Mouse (Mus musculus) forebrain, embryonic 12.5 days (tissue): ENCODE measurements around the gene Vapb. TPM values are rescaled to one million over a fixed set of nuclear protein-coding genes. Genes with fewer than 3 reads are reported as not detected.
"Not testable (repeated sequence)": the region's sequence is repeated elsewhere in the genome, so short reads cannot be mapped to it uniquely, and the experiment has no call there.

Experiments
- ATAC-seq: fragments of 200-750 bp; cut with Nextera tagmentation; 2 replicates; pipeline ENCODE4 v1.8.0; 2017; ENCODE audit warnings: moderate TSS enrichment; ENCODE audit not compliant: low FRiP score
- H3K27ac ChIP-seq: fragments of 300-500 bp; sonication (generic); 2 replicates; pipeline ENCODE4 v1.5.1; 2016; ENCODE audit warnings: mild to moderate bottlenecking
- H3K27me3 ChIP-seq: fragments of 300-500 bp; sonication (generic); 2 replicates; pipeline ENCODE4 v1.6.1; 2016; ENCODE audit warnings: mild to moderate bottlenecking
- H3K36me3 ChIP-seq: fragments of 300-500 bp; sonication (generic); replicated peaks from 2 replicates; pipeline ENCODE4 v1.6.1; 2016; ENCODE audit warnings: mild to moderate bottlenecking
- H3K4me1 ChIP-seq: fragments of 300-500 bp; sonication (generic); 2 replicates; pipeline ENCODE4 v1.6.1; 2016
- H3K4me2 ChIP-seq: fragments of 300-500 bp; sonication (generic); 2 replicates; pipeline ENCODE4 v1.6.1; 2016; ENCODE audit warnings: mild to moderate bottlenecking, moderate library complexity
- H3K4me3 ChIP-seq: fragments of 300-500 bp; sonication (generic); replicated peaks from 2 replicates; pipeline ENCODE4 v1.5.1; 2016; ENCODE audit warnings: mild to moderate bottlenecking
- H3K9ac ChIP-seq: fragments of 300-500 bp; sonication (generic); 2 replicates; pipeline ENCODE4 v1.6.1; 2016; ENCODE audit warnings: mild to moderate bottlenecking
- H3K9me3 ChIP-seq: fragments of 300-500 bp; sonication (generic); 2 replicates; pipeline ENCODE4 v1.6.1; 2016
- WGBS: fragments of 180-500 bp; shearing (Covaris S2); methylation state at CpG from one replicate; pipeline ENCODE4 v1.1.7; 2016; 5-methylcytosine and 5-hydroxymethylcytosine counted together
- polyA plus RNA-seq: library from polyadenylated mRNA; unstranded; fragments of >200 nt; fragmentation: Nextera tagmentation; extraction: Ambion mirVana; gene quantifications from 2 replicates; pipeline ENCODE4 v1.2.1, GENCODE M21; 2016

Gene Vapb
- polyA plus RNA-seq: 11.0 and 13.8 TPM in 2 replicates

DNA sequence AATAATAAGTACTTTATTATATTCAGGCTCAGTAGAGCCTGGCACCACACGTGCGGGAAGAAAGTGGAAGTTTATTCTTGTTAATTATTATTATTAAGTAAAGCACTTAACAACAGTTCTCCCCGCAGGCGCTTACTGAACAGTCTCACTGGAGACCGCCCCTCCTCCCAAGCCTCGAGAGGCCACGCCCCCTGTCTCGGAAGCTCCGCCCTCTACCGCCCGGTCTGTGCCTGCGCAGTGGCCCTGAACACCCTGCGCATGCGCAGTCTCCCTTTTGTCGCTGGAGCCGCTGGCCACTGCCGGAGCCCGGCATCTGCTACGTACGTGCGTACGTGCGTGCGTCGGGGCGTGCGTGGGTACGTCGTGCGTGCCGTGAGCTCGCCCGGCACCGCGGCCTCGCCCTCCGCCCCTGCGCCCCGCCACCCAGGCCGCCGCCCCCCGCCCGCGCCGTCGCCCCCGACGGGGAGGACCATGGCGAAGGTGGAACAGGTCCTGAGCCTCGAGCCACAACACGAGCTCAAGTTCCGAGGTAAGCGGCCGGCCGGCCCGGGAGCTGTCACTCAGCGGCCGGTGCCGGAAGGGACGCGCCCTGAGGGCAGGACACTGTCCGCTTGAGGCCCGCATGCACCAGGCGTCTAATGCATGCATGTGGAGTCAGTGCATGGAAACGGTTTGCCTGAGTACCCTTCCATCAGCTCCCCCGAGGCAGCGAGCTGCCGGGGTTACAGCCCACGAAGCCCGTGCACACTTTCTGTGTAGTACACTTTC lies at the start of gene Vapb:
Gene Vapb, plus strand, starts transcription at position 290 of the 768 bp plus-strand sequence.
- Histone ChIP-seq H3K4me2 (peak within 1 kb of the TSS; percentile 71), H3K27ac (peak within 1 kb of the TSS; percentile 61; the same call in 1 of the 2 replicates), H3K9me3 (no peaks in the 10 kb centered on the region), H3K4me1 (peaks cover 17% of the 10 kb centered on the region), H3K27me3 (no peaks in the 10 kb centered on the region), H3K36me3 (peaks cover 9% of the 10 kb centered on the region; the same call in 1 of the 2 replicates), H3K9ac (peak within 1 kb of the TSS; percentile 78), H3K4me3 (peak within 1 kb of the TSS; percentile 85)
- peak; percentile 99 for ATAC-seq
- WGBS: under 1% methylated on average over 70 of the region's 70 CpGs

DNA sequence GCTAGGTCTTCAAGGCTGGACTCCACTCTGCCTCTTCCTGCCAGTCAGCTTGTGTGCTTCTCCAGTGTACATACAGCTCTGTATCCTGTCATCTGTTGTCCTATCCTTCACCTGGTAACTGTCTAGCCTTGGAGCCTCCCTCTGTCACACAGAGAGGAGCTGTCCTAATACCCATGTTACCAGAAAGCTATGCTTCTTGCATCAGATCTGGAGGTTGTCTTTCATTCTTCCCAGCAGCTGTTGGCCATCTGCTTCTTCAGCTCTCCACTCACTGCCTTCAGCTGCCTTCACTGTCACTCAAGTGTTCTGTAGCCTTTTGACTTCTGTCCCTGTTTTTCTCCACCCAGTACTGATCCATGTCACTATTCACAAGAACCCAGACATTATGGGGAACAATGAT lies 47.5 kb upstream of the Vapb start:
- no peaks in the 10 kb centered on the region for H3K9me3 ChIP-seq
- peaks cover 30% of the 10 kb centered on the region for H3K36me3 ChIP-seq
- no peak overlapping the region for H3K4me2 ChIP-seq
- H3K9ac ChIP-seq: no peak overlapping the region
- no peak overlapping the region for H3K4me3 ChIP-seq
- ATAC-seq: no peak
- no peak overlapping the region for H3K27ac ChIP-seq
- peaks cover 13% of the 10 kb centered on the region for H3K4me1 ChIP-seq
- H3K27me3 ChIP-seq: no peaks in the 10 kb centered on the region

- Histone ChIP-seq H3K4me2 (no peak overlapping the region), H3K36me3 (peaks cover 50% of the 10 kb centered on the region)
These were observed 45.6 kb upstream of the Vapb start for GRCm38 (mm10) chr2:173691748-173692147.

GRCm38 (mm10) chr2:173692693-173693092 lies 44.6 kb upstream of the Vapb start:
- no peaks in the 10 kb centered on the region for H3K9me3 ChIP-seq
- H3K4me2 ChIP-seq: no peak overlapping the region
- H3K36me3 ChIP-seq: peaks cover 59% of the 10 kb centered on the region
- no peak for ATAC-seq
- H3K9ac ChIP-seq: no peak overlapping the region
- no peak overlapping the region for H3K27ac ChIP-seq
- 80% methylated on average over 2 of the region's 2 CpGs for WGBS
- H3K27me3 ChIP-seq: no peaks in the 10 kb centered on the region
- no peak overlapping the region for H3K4me3 ChIP-seq
- no peaks in the 10 kb centered on the region for H3K4me1 ChIP-seq

More at GRCm38 (mm10) chr2:173691748-173692147, 45.6 kb upstream of the Vapb start:
- Histone ChIP-seq H3K4me3 (no peak overlapping the region), H3K27me3 (no peaks in the 10 kb centered on the region), H3K9ac (no peak overlapping the region), H3K9me3 (no peaks in the 10 kb centered on the region), H3K4me1 (0 out of 2 replicates have a peak, but pooled peaks cover 3% of the 10 kb centered on the region), H3K27ac (no peak overlapping the region)
- WGBS: 91% methylated on average over 6 of the region's 6 CpGs
- no peak for ATAC-seq

DNA sequence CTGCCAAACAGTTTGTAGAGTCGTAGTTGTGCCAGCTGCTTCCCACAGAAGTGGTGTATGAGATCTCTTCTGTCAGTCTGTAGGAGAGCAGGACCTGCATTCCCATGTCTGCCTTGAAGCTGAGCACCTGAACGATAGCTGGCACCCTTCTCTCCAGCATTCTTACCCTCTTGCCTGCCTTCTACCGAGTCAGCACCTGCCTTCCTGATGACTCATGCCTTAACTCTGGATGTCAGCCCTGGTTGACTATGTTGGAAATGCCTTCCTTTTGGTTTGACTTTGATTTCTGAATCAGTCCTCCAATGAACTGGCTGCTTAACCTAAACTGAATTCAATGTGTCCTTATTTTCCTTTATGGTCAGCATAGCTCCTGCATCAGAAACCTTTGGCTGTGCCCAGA lies 38.5 kb upstream of the Vapb start:
- Histone ChIP-seq H3K9ac (no peak overlapping the region), H3K36me3 (peaks cover 76% of the 10 kb centered on the region), H3K4me2 (no peak overlapping the region), H3K4me1 (no peaks in the 10 kb centered on the region), H3K27ac (no peak overlapping the region), H3K9me3 (no peaks in the 10 kb centered on the region), H3K27me3 (no peaks in the 10 kb centered on the region), H3K4me3 (no peak overlapping the region)
- ATAC-seq: no peak
- 85% methylated on average over 3 of the region's 3 CpGs for WGBS

DNA sequence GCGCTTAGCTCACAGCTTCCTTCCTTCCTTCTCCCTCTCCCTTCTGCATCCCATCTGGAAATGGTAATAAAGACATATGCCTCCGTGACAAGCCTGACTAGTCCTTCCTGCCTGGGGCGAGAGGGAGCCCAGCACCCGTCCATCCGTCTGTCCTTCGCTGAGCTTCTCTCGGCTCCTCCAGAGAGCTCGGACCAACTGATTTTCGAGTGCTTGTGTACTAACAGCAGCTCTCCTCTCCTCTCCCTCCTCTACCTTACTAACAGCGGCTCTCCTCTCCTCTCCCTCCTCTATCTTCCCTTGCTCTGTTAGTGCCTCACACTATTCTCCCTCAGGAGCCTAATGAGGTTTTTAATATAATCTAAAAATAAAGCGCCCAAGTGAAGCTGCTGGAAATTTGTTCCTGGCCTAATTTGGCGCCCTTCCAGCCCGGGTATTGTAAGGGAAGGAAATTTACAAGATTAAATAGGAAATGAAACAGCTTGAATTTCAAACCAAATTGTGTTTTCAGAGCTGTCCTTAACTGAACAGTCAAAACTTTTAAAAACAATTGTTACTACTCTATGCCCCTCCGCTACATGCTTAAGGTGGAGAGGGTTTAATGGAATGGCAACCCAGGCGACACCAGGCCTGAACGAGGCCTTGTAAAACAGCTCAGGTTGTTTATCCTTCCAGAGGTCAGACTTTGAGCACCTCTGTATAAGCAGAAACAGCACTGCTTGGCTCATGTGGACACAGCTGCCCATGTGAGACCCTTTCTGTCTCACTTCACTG lies 35.0 kb upstream of the Vapb start:
- 85% methylated on average over 16 of the region's 16 CpGs for WGBS
- Histone ChIP-seq H3K36me3 (peaks cover 57% of the 10 kb centered on the region), H3K27me3 (no peaks in the 10 kb centered on the region), H3K9me3 (no peaks in the 10 kb centered on the region), H3K4me2 (no peak overlapping the region), H3K4me1 (no peaks in the 10 kb centered on the region), H3K27ac (peak overlapping the region; percentile 42; the same call in 1 of the 2 replicates), H3K9ac (no peak overlapping the region), H3K4me3 (no peak overlapping the region)
- ATAC-seq: no peak

DNA sequence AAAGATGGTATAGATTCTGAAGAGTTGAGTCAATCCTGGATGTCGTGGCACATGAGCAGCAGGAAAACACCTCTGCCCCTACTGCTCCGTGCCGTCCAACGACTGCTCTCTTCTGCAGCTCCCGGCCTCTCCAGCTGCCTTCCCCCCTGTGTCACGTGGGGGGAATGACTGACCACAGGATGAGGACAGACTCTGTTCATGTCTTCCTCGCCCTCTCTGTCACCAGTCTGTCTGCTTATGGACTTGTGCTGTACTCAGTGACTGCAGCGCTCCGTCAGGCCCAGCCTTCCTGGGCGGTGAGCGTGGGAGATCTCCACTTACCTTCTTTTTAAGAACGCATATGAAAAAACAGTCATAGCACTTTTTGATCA lies 34.5 kb upstream of the Vapb start:
- Histone ChIP-seq H3K27ac (no peak overlapping the region), H3K9ac (no peak overlapping the region), H3K36me3 (peaks cover 55% of the 10 kb centered on the region), H3K27me3 (no peaks in the 10 kb centered on the region), H3K4me2 (no peak overlapping the region), H3K9me3 (no peaks in the 10 kb centered on the region), H3K4me3 (no peak overlapping the region), H3K4me1 (no peaks in the 10 kb centered on the region)
- no peak for ATAC-seq
- 93% methylated on average over 12 of the region's 12 CpGs for WGBS

DNA sequence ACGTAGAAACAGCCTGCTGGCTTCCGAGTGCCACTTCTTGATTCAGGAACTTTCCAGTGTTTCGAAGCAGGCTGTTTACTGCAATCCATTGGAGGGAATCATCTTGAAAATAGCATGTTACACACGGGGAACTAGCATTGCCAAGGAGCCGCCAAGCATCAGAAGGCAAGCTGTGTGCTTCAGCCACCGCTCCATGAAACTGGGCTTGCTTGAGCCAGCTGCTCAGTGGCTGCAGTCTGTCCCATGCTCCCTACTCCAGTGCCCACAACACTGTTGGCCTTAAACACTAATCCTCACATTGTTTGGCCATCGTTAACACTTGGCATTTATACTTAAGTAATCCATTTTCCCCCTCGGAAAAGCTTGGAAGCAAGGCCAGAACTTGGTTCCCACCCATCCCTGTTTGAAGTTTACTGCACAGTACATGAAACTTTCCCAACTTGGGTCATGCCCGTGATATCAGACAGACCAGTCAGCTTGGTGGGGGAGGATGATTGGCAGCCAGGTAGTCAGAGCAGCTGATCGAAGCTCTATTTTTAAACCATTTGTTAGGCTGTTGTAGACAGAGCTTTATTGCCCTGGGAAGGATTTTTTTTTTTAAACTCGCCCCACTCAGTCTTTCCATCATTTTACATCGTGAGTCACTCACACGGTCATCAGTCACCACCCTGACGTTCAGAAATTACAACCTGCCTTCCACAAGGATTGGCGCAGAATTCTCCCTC lies 31.3 kb upstream of the Vapb start:
- no peak overlapping the region for H3K27ac ChIP-seq
- no peak overlapping the region for H3K9ac ChIP-seq
- H3K27me3 ChIP-seq: no peaks in the 10 kb centered on the region
- no peak for ATAC-seq
- no peak overlapping the region for H3K4me2 ChIP-seq
- no peaks in the 10 kb centered on the region for H3K9me3 ChIP-seq
- 86% methylated on average over 15 of the region's 15 CpGs for WGBS
- H3K4me1 ChIP-seq: no peaks in the 10 kb centered on the region
- peaks cover 37% of the 10 kb centered on the region for H3K36me3 ChIP-seq
- no peak overlapping the region for H3K4me3 ChIP-seq

DNA sequence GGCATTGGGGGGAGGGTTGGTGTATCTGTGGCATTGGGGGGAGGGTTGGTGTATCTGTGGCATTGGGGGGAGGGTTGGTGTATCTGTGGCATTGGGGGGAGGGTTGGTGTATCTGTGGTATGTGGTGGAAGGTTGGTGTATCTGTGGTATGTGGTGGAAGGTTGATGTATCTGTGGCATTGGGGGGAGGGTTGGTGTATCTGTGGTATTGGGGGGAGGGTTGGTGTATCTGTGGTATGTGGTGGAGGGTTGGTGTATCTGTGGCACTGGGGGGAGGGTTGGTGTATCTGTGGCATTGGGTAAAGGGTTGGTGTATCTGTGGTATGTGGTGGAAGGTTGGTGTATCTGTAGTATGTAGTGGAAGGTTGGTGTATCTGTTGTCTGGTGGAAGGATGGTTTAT lies 29.7 kb upstream of the Vapb start:
- H3K4me3 ChIP-seq, H3K4me1 ChIP-seq, H3K9me3 ChIP-seq, H3K27ac ChIP-seq, H3K9ac ChIP-seq, ATAC-seq, H3K4me2 ChIP-seq, H3K27me3 ChIP-seq: not testable (repeated sequence)
- H3K36me3 ChIP-seq: peaks cover 21% of the 10 kb centered on the region

GRCm38 (mm10) chr2:173710193-173710592 lies 27.1 kb upstream of the Vapb start:
- no peak overlapping the region for H3K9ac ChIP-seq
- 85% methylated on average over 6 of the region's 6 CpGs for WGBS
- H3K9me3 ChIP-seq: no peaks in the 10 kb centered on the region
- no peak for ATAC-seq
- no peak overlapping the region for H3K4me2 ChIP-seq
- H3K27ac ChIP-seq: 0 out of 2 replicates have a peak overlapping the region, but pooled peaks have one; percentile 13
- H3K36me3 ChIP-seq: peaks cover 6% of the 10 kb centered on the region; the same call in 1 of the 2 replicates
- H3K4me3 ChIP-seq: no peak overlapping the region
- H3K27me3 ChIP-seq: no peaks in the 10 kb centered on the region
- H3K4me1 ChIP-seq: peaks cover 17% of the 10 kb centered on the region

- no peaks in the 10 kb centered on the region for H3K27me3 ChIP-seq
- H3K4me1 ChIP-seq: peaks cover 17% of the 10 kb centered on the region
- ATAC-seq: 0 out of 2 replicates have a peak, but pooled peaks have one; percentile 13
- H3K9me3 ChIP-seq: no peaks in the 10 kb centered on the region
- H3K9ac ChIP-seq: no peak overlapping the region
- no peak overlapping the region for H3K4me2 ChIP-seq
- peaks cover 3% of the 10 kb centered on the region; the same call in 1 of the 2 replicates for H3K36me3 ChIP-seq
- WGBS: 64% methylated on average over 10 of the region's 10 CpGs
- no peak overlapping the region for H3K4me3 ChIP-seq
- 0 out of 2 replicates have a peak overlapping the region, but pooled peaks have one; percentile 11 for H3K27ac ChIP-seq
These were observed 24.7 kb upstream of the Vapb start for GRCm38 (mm10) chr2:173712656-173713055.

DNA sequence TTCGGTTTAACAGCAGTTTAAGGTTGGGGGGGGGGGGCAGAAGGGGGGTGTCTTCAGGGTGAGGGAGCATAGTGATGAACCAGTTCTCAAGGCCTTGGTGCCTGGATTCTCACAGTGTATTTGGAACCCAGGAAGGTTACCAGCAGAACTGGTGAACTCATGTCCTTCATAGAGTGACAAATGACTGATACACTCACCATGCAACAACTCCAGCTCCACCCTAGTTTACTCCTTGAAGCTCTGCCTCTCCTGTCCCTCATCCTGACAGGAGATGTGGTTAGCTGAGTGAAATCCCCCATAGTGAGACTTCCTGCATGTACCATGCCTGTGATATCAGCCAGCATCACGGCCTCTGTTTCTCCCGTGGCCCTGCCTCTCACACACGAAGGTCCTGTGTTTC lies 24.1 kb upstream of the Vapb start:
- no peak overlapping the region for H3K4me2 ChIP-seq
- 77% methylated on average over 4 of the region's 4 CpGs for WGBS
- no peaks in the 10 kb centered on the region; the same call in 1 of the 2 replicates for H3K36me3 ChIP-seq
- H3K4me1 ChIP-seq: peaks cover 17% of the 10 kb centered on the region
- no peaks in the 10 kb centered on the region for H3K27me3 ChIP-seq
- H3K9me3 ChIP-seq: no peaks in the 10 kb centered on the region
- H3K27ac ChIP-seq: no peak overlapping the region
- no peak for ATAC-seq
- H3K4me3 ChIP-seq: no peak overlapping the region
- H3K9ac ChIP-seq: no peak overlapping the region
